Mouse (Mus musculus) hindbrain, embryonic 14.5 days (tissue): ENCODE measurements around the gene Runx3. TPM values are rescaled to one million over a fixed set of nuclear protein-coding genes. Genes with fewer than 3 reads are reported as not detected.
"Not testable (repeated sequence)": the region's sequence is repeated elsewhere in the genome, so short reads cannot be mapped to it uniquely, and the experiment has no call there.

Experiments
- ATAC-seq: fragments of 200-750 bp; cut with Nextera tagmentation; 2 replicates; pipeline ENCODE4 v1.8.0; 2017; ENCODE audit warnings: moderate number of reproducible peaks, mild to moderate bottlenecking, moderate TSS enrichment, moderate library complexity; ENCODE audit not compliant: low FRiP score
- DNase-seq: peaks from one replicate; pipeline ENCODE4 v3.0.0-alpha.2; 2015; ENCODE audit warnings: low spot score
- H3K27ac ChIP-seq: fragments of 300-500 bp; sonication (generic); 2 replicates; pipeline ENCODE4 v1.5.1; 2014; ENCODE audit warnings: mild to moderate bottlenecking, moderate library complexity
- H3K27me3 ChIP-seq: fragments of 300-500 bp; sonication (generic); 2 replicates; pipeline ENCODE4 v1.6.1; 2014; ENCODE audit warnings: mild to moderate bottlenecking, low read length, mixed read lengths; ENCODE audit not compliant: control insufficient read depth, insufficient read depth
- H3K36me3 ChIP-seq: fragments of 300-500 bp; sonication (generic); replicated peaks from 2 replicates; pipeline ENCODE4 v1.6.1; 2014; ENCODE audit not compliant: control insufficient read depth, insufficient read depth
- H3K4me1 ChIP-seq: fragments of 300-500 bp; sonication (generic); replicated peaks from 2 replicates; pipeline ENCODE4 v1.6.1; 2014; ENCODE audit warnings: antibody characterized with exemption, low read length, mixed read lengths; ENCODE audit not compliant: control insufficient read depth, insufficient read depth
- H3K4me2 ChIP-seq: fragments of 300-500 bp; sonication (generic); replicated peaks from 2 replicates; pipeline ENCODE4 v1.6.1; 2014; ENCODE audit warnings: mild to moderate bottlenecking, moderate library complexity
- H3K4me3 ChIP-seq: fragments of 300-500 bp; sonication (generic); replicated peaks from 2 replicates; pipeline ENCODE4 v1.5.1; 2014; ENCODE audit warnings: mild to moderate bottlenecking, low read length
- H3K9ac ChIP-seq: fragments of 300-500 bp; sonication (generic); 2 replicates; pipeline ENCODE4 v1.6.1; 2014
- H3K9me3 ChIP-seq: fragments of 300-500 bp; sonication (generic); 2 replicates; pipeline ENCODE4 v1.6.1; 2016; ENCODE audit warnings: low read length; ENCODE audit not compliant: control insufficient read depth
- WGBS: fragments of 180-500 bp; shearing (Covaris S2); extraction: QIAGEN DNeasy Blood & Tissue Kit; methylation state at CpG from one replicate; pipeline ENCODE4 v1.1.7; 2014; 5-methylcytosine and 5-hydroxymethylcytosine counted together
- polyA plus RNA-seq: library from polyadenylated mRNA; unstranded; fragments of >200 nt; fragmentation: Nextera tagmentation; extraction: Ambion mirVana; gene quantifications from 2 replicates; pipeline ENCODE4 v1.2.1, GENCODE M21; 2014

Runx3 gene
- polyA plus RNA-seq, 1 experiment from 2014 or later: not detected

- H3K27ac ChIP-seq: no peak overlapping the region
- H3K9me3 ChIP-seq: no peaks in the 10 kb centered on the region
- no peak for DNase-seq
- 61% methylated on average over 12 of the region's 12 CpGs for WGBS
- H3K9ac ChIP-seq: no peak overlapping the region
- peaks cover 61% of the 10 kb centered on the region for H3K27me3 ChIP-seq
- H3K4me2 ChIP-seq: no peak overlapping the region
- peaks cover 1% of the 10 kb centered on the region; the same call in 1 of the 2 replicates for H3K4me1 ChIP-seq
- ATAC-seq: no peak
- no peaks in the 10 kb centered on the region for H3K36me3 ChIP-seq
- H3K4me3 ChIP-seq: no peak overlapping the region
Observed at GRCm38 (mm10) chr4:135171304-135171875, 50.9 kb downstream of the Runx3 start.

- no peaks in the 10 kb centered on the region for H3K36me3 ChIP-seq
- no peaks in the 10 kb centered on the region for H3K9me3 ChIP-seq
- no peaks in the 10 kb centered on the region; the same call in 1 of the 2 replicates for H3K4me1 ChIP-seq
- no peak for ATAC-seq
- no peak for DNase-seq
- no peak overlapping the region for H3K27ac ChIP-seq
- peak overlapping the region; percentile 21 for H3K4me3 ChIP-seq
- H3K27me3 ChIP-seq: peaks cover 33% of the 10 kb centered on the region
- WGBS: 3% methylated on average over 38 of the region's 38 CpGs
- 0 out of 2 replicates have a peak overlapping the region, but pooled peaks have one; percentile 20 for H3K9ac ChIP-seq
- peak overlapping the region; percentile 52 for H3K4me2 ChIP-seq
Observed at GRCm38 (mm10) chr4:135175406-135176120, 55.1 kb downstream of the Runx3 start.

- no peak for ATAC-seq
- Histone ChIP-seq H3K27me3 (peaks cover 33% of the 10 kb centered on the region), H3K36me3 (no peaks in the 10 kb centered on the region)
Observed at GRCm38 (mm10) chr4:135177568-135177967, 57.1 kb downstream of the Runx3 start.

GRCm38 (mm10) chr4:135179077-135179481, 58.6 kb downstream of the Runx3 start:
- H3K9me3 ChIP-seq: no peaks in the 10 kb centered on the region
- H3K4me2 ChIP-seq: no peak overlapping the region
- 26% methylated on average over 5 of the region's 5 CpGs for WGBS
- DNase-seq (no peak), ATAC-seq (no peak)
- no peak overlapping the region for H3K27ac ChIP-seq
- no peaks in the 10 kb centered on the region for H3K36me3 ChIP-seq
- H3K9ac ChIP-seq: no peak overlapping the region
- H3K27me3 ChIP-seq: peaks cover 27% of the 10 kb centered on the region
- H3K4me3 ChIP-seq: no peak overlapping the region
- no peaks in the 10 kb centered on the region; the same call in 1 of the 2 replicates for H3K4me1 ChIP-seq

More at GRCm38 (mm10) chr4:135177568-135177967, 57.1 kb downstream of the Runx3 start:
- Histone ChIP-seq H3K4me3 (no peak overlapping the region), H3K27ac (no peak overlapping the region), H3K9ac (no peak overlapping the region), H3K9me3 (no peaks in the 10 kb centered on the region), H3K4me2 (no peak overlapping the region), H3K4me1 (no peaks in the 10 kb centered on the region; the same call in 1 of the 2 replicates)
- no peak for DNase-seq

GRCm38 (mm10) chr4:135181819-135182218, 61.4 kb downstream of the Runx3 start:
- H3K36me3 ChIP-seq: no peaks in the 10 kb centered on the region
- H3K27ac ChIP-seq: no peak overlapping the region
- ATAC-seq: no peak
- no peak overlapping the region for H3K9ac ChIP-seq
- 91% methylated on average over 4 of the region's 4 CpGs for WGBS
- no peak overlapping the region for H3K4me2 ChIP-seq
- H3K4me1 ChIP-seq: no peaks in the 10 kb centered on the region
- H3K9me3 ChIP-seq: no peaks in the 10 kb centered on the region
- DNase-seq: no peak
- H3K27me3 ChIP-seq: peaks cover 3% of the 10 kb centered on the region; the same call in 1 of the 2 replicates
- H3K4me3 ChIP-seq: no peak overlapping the region

GRCm38 (mm10) chr4:135184277-135184676, 63.8 kb downstream of the Runx3 start:
- not testable (repeated sequence) for H3K4me2 ChIP-seq, DNase-seq, ATAC-seq, H3K27ac ChIP-seq, H3K9me3 ChIP-seq, H3K4me1 ChIP-seq, H3K4me3 ChIP-seq, H3K9ac ChIP-seq, H3K36me3 ChIP-seq, H3K27me3 ChIP-seq
- WGBS: 95% methylated on average over 5 of the region's 13 CpGs

GRCm38 (mm10) chr4:135189452-135190008, 69.1 kb downstream of the Runx3 start:
- Histone ChIP-seq H3K27me3 (no peaks in the 10 kb centered on the region), H3K4me2 (no peak overlapping the region), H3K9ac (no peak overlapping the region), H3K27ac (no peak overlapping the region), H3K36me3 (no peaks in the 10 kb centered on the region), H3K4me1 (no peaks in the 10 kb centered on the region), H3K4me3 (no peak overlapping the region), H3K9me3 (no peaks in the 10 kb centered on the region)
- ATAC-seq: no peak
- 87% methylated on average over 12 of the region's 12 CpGs for WGBS
- no peak for DNase-seq

GRCm38 (mm10) chr4:135190364-135190763, 69.9 kb downstream of the Runx3 start:
- DNase-seq (no peak), ATAC-seq (no peak)
- no peak overlapping the region for H3K4me2 ChIP-seq
- H3K9ac ChIP-seq: no peak overlapping the region
- 96% methylated on average over 1 of the region's 1 CpGs for WGBS
- H3K9me3 ChIP-seq: no peaks in the 10 kb centered on the region
- no peaks in the 10 kb centered on the region for H3K27me3 ChIP-seq
- H3K36me3 ChIP-seq: no peaks in the 10 kb centered on the region
- H3K27ac ChIP-seq: no peak overlapping the region
- no peak overlapping the region for H3K4me3 ChIP-seq
- no peaks in the 10 kb centered on the region for H3K4me1 ChIP-seq

- 77% methylated on average over 1 of the region's 1 CpGs for WGBS
- ATAC-seq (no peak), DNase-seq (no peak)
- no peaks in the 10 kb centered on the region for H3K4me1 ChIP-seq
- H3K27ac ChIP-seq: no peak overlapping the region
- no peak overlapping the region for H3K9ac ChIP-seq
- H3K27me3 ChIP-seq: no peaks in the 10 kb centered on the region
- H3K36me3 ChIP-seq: no peaks in the 10 kb centered on the region
- H3K4me3 ChIP-seq: no peak overlapping the region
- no peaks in the 10 kb centered on the region for H3K9me3 ChIP-seq
- H3K4me2 ChIP-seq: no peak overlapping the region
Observed at GRCm38 (mm10) chr4:135191185-135191584, 70.7 kb downstream of the Runx3 start.
